Mouse (Mus musculus): ENCODE measurements around the gene Map3k7cl. TPM values are rescaled to one million over a fixed set of nuclear protein-coding genes. Genes with fewer than 3 reads are reported as not detected.

Gene Map3k7cl
- polyA plus RNA-seq, 1 experiment from 2014 or later: 0.13 TPM

DNA sequence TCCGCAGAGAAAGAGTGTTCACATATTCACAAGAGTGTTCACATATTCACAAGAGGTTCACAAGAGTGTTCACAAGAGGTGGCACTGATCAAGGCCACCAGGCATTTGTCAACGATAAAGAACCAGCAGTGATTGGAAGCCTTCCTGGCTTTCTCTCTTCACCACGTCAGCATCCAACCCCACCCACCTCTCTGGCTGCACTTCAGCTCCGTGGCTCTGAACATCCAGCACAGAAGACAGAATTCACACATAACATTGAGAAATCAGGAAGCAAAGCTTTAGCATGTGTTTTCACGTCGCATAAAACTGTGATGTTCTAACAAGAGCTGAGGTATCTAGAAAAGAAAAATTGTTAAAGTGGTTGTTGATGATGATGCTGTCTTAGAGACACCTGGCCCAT is 10.4 kb downstream of the Map3k7cl start:
- Histone ChIP-seq H3K27me3 (replicated peaks; ENCODE audit: control insufficient read depth, insufficient read depth, low read length) (no peaks in the 10 kb centered on the region), H3K9me3 (ENCODE audit: control insufficient read depth, low read length) (no peaks in the 10 kb centered on the region), H3K4me3 (replicated peaks; ENCODE audit: low read length) (no peak overlapping the region), H3K4me1 (replicated peaks; ENCODE audit: control insufficient read depth, insufficient read depth, low read length) (peaks cover 6% of the 10 kb centered on the region; the same call in 1 of the 2 replicates), H3K27ac (ENCODE audit: low read length) (no peak overlapping the region), H3K9ac (replicated peaks; ENCODE audit: low read depth, low read length) (no peak overlapping the region), H3K36me3 (ENCODE audit: control insufficient read depth, insufficient read depth) (no peaks in the 10 kb centered on the region), H3K4me2 (ENCODE audit: low read length) (no peak overlapping the region)
- WGBS: 72% methylated on average over 6 of the region's 6 CpGs
- no peak for ATAC-seq

DNA sequence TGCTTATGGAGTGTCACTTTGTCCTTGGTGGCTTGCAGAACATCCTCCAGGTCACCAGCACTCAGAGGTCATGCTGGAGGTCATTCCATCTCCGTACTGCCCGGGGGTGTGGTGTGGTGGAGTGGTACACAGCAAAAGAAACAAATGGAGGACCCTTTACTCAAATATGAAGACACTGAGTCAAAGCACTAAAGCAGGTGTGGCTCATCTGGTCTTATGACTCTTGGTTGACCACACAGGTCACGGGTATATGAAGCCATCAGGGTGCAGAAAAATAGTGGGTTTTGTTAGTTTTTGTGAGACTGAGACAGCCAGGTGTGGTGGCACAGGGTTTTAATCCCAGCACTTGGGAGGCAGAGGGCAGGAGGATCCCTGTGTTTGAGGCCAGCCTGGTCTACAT is 11.4 kb downstream of the Map3k7cl start:
- Histone ChIP-seq H3K27me3 (replicated peaks; ENCODE audit: control insufficient read depth, insufficient read depth, low read length) (no peaks in the 10 kb centered on the region), H3K9ac (replicated peaks; ENCODE audit: low read depth, low read length) (no peak overlapping the region), H3K27ac (ENCODE audit: low read length) (no peak overlapping the region), H3K4me1 (replicated peaks; ENCODE audit: control insufficient read depth, insufficient read depth, low read length) (peaks cover 6% of the 10 kb centered on the region; the same call in 1 of the 2 replicates), H3K9me3 (ENCODE audit: control insufficient read depth, low read length) (no peaks in the 10 kb centered on the region), H3K4me3 (replicated peaks; ENCODE audit: low read length) (no peak overlapping the region), H3K36me3 (ENCODE audit: control insufficient read depth, insufficient read depth) (no peaks in the 10 kb centered on the region), H3K4me2 (ENCODE audit: low read length) (no peak overlapping the region)
- 90% methylated on average over 3 of the region's 3 CpGs for WGBS
- ATAC-seq: no peak

DNA sequence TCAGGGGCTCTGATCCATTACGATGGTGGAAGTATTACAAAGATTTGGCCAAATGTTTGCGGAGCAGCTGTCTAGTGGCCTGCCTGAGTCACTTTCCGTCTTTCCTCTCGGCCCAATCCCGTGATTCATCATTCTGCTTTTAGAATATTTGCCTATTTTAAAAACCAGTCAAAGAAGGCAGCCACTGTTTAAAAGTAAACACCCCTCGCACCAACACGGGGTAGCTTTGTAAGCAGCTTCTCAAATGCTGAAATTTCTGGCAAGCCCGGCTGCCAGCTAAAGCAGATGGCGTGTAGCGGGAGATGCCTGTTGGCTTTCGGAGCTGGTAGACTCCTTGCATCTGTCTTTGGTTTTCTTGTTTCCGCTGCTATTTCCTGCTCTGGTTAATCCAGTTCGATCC is 14.4 kb downstream of the Map3k7cl start:
- Histone ChIP-seq H3K4me1 (replicated peaks; ENCODE audit: control insufficient read depth, insufficient read depth, low read length) (peaks cover 6% of the 10 kb centered on the region; the same call in 1 of the 2 replicates), H3K27me3 (replicated peaks; ENCODE audit: control insufficient read depth, insufficient read depth, low read length) (no peaks in the 10 kb centered on the region), H3K4me2 (ENCODE audit: low read length) (no peak overlapping the region), H3K27ac (ENCODE audit: low read length) (peak overlapping the region; percentile 73), H3K9me3 (ENCODE audit: control insufficient read depth, low read length) (no peaks in the 10 kb centered on the region), H3K36me3 (ENCODE audit: control insufficient read depth, insufficient read depth) (no peaks in the 10 kb centered on the region), H3K4me3 (replicated peaks; ENCODE audit: low read length) (no peak overlapping the region), H3K9ac (replicated peaks; ENCODE audit: low read depth, low read length) (no peak overlapping the region)
- ATAC-seq: peak; percentile 93
- 43% methylated on average over 13 of the region's 13 CpGs for WGBS

GRCm38 (mm10) chr16:87568241-87568640 is 15.1 kb downstream of the Map3k7cl start:
- Histone ChIP-seq H3K4me2 (ENCODE audit: low read length) (no peak overlapping the region), H3K9ac (replicated peaks; ENCODE audit: low read depth, low read length) (no peak overlapping the region), H3K4me3 (replicated peaks; ENCODE audit: low read length) (no peak overlapping the region), H3K9me3 (ENCODE audit: control insufficient read depth, low read length) (no peaks in the 10 kb centered on the region), H3K4me1 (replicated peaks; ENCODE audit: control insufficient read depth, insufficient read depth, low read length) (peaks cover 6% of the 10 kb centered on the region; the same call in 1 of the 2 replicates), H3K27ac (ENCODE audit: low read length) (peak overlapping the region; percentile 73), H3K27me3 (replicated peaks; ENCODE audit: control insufficient read depth, insufficient read depth, low read length) (no peaks in the 10 kb centered on the region), H3K36me3 (ENCODE audit: control insufficient read depth, insufficient read depth) (no peaks in the 10 kb centered on the region)
- peak; percentile 19 for ATAC-seq
- WGBS: 72% methylated on average over 7 of the region's 7 CpGs

GRCm38 (mm10) chr16:87569576-87570105 is 16.5 kb downstream of the Map3k7cl start:
- no peak overlapping the region for H3K4me2 ChIP-seq (ENCODE audit: low read length)
- no peaks in the 10 kb centered on the region for H3K27me3 ChIP-seq (replicated peaks; ENCODE audit: control insufficient read depth, insufficient read depth, low read length)
- no peaks in the 10 kb centered on the region for H3K36me3 ChIP-seq (ENCODE audit: control insufficient read depth, insufficient read depth)
- H3K27ac ChIP-seq (ENCODE audit: low read length): no peak overlapping the region
- H3K9ac ChIP-seq (replicated peaks; ENCODE audit: low read depth, low read length): no peak overlapping the region
- peaks cover 6% of the 10 kb centered on the region; the same call in 1 of the 2 replicates for H3K4me1 ChIP-seq (replicated peaks; ENCODE audit: control insufficient read depth, insufficient read depth, low read length)
- ATAC-seq: no peak
- WGBS: 69% methylated on average over 7 of the region's 7 CpGs
- no peak overlapping the region for H3K4me3 ChIP-seq (replicated peaks; ENCODE audit: low read length)
- no peaks in the 10 kb centered on the region for H3K9me3 ChIP-seq (ENCODE audit: control insufficient read depth, low read length)

DNA sequence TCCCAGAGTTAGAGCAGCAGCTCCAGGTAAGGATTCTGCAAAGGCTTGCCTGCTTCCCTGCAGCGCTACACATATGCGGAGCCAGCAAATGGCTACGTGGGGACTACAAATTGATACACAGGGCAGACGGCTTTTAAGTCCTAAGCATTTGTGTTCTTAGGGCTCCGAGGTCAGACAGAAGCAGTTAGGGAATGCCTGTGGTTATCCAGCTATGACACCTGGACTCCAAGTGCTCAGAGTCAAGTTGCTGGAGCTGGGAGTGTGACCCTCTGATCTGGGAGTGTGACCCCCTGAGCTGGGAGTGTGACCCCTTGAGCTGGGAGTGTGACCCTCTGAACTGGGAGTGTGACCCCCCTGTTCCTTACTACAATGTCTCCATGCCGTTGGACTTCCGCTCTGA is 17.2 kb downstream of the Map3k7cl start:
- Histone ChIP-seq H3K36me3 (ENCODE audit: control insufficient read depth, insufficient read depth) (no peaks in the 10 kb centered on the region), H3K4me3 (replicated peaks; ENCODE audit: low read length) (no peak overlapping the region), H3K4me2 (ENCODE audit: low read length) (no peak overlapping the region), H3K9ac (replicated peaks; ENCODE audit: low read depth, low read length) (no peak overlapping the region), H3K4me1 (replicated peaks; ENCODE audit: control insufficient read depth, insufficient read depth, low read length) (peaks cover 6% of the 10 kb centered on the region; the same call in 1 of the 2 replicates), H3K27ac (ENCODE audit: low read length) (no peak overlapping the region), H3K9me3 (ENCODE audit: control insufficient read depth, low read length) (no peaks in the 10 kb centered on the region), H3K27me3 (replicated peaks; ENCODE audit: control insufficient read depth, insufficient read depth, low read length) (no peaks in the 10 kb centered on the region)
- no peak for ATAC-seq
- WGBS: 81% methylated on average over 7 of the region's 7 CpGs

DNA sequence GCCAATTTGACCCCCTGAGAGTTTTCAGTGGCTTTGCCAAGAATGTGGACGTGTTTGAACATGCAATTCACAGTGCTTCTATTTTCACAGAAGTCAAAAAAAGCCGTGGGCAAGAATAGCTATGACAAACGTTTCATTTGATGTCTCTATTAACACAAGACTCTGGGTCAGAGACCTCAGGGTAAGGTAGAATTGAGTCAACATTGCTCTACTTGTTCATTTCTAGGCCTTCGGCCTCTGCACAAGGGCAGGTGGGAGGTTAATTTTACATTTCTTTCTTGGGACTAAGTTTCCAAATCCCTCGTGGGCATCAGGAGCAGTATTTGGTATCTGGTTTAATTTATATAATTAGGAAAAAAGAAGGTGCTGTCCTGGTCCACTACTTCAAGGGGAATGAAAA is 20.3 kb downstream of the Map3k7cl start:
- WGBS: 85% methylated on average over 5 of the region's 5 CpGs
- peaks cover under 1% of the 10 kb centered on the region; the same call in 1 of the 2 replicates for H3K4me1 ChIP-seq (replicated peaks; ENCODE audit: control insufficient read depth, insufficient read depth, low read length)
- H3K4me2 ChIP-seq (ENCODE audit: low read length): no peak overlapping the region
- no peak overlapping the region for H3K4me3 ChIP-seq (replicated peaks; ENCODE audit: low read length)
- no peaks in the 10 kb centered on the region for H3K27me3 ChIP-seq (replicated peaks; ENCODE audit: control insufficient read depth, insufficient read depth, low read length)
- no peaks in the 10 kb centered on the region for H3K36me3 ChIP-seq (ENCODE audit: control insufficient read depth, insufficient read depth)
- no peak overlapping the region for H3K9ac ChIP-seq (replicated peaks; ENCODE audit: low read depth, low read length)
- H3K9me3 ChIP-seq (ENCODE audit: control insufficient read depth, low read length): no peaks in the 10 kb centered on the region
- no peak overlapping the region for H3K27ac ChIP-seq (ENCODE audit: low read length)
- ATAC-seq: no peak

DNA sequence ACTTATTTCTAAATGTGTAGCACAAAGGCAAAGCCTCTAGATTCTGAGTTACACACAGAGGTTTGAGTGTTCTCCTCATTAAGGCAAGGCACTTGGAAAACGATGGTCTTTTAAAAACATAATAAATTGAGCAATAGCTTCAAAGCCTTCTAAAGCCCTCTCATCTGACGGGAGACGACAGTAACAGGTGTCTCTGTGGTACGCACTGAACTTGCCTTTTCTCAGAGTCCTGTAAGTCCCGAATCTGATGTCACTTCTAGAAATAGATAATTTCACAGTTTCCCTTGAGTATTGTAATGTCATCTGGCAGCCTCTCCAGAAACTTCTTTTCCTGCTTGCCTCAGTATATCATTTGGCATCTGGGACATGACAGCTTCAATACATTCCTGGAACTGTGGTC is 21.0 kb downstream of the Map3k7cl start:
- 52% methylated on average over 5 of the region's 5 CpGs for WGBS

GRCm38 (mm10) chr16:87575600-87575999 is 22.5 kb downstream of the Map3k7cl start:
- Histone ChIP-seq H3K9ac (replicated peaks; ENCODE audit: low read depth, low read length) (no peak overlapping the region), H3K27ac (ENCODE audit: low read length) (no peak overlapping the region), H3K36me3 (ENCODE audit: control insufficient read depth, insufficient read depth) (no peaks in the 10 kb centered on the region), H3K4me2 (ENCODE audit: low read length) (no peak overlapping the region), H3K4me3 (replicated peaks; ENCODE audit: low read length) (no peak overlapping the region), H3K9me3 (ENCODE audit: control insufficient read depth, low read length) (no peaks in the 10 kb centered on the region), H3K4me1 (replicated peaks; ENCODE audit: control insufficient read depth, insufficient read depth, low read length) (peaks cover 6% of the 10 kb centered on the region; the same call in 1 of the 2 replicates), H3K27me3 (replicated peaks; ENCODE audit: control insufficient read depth, insufficient read depth, low read length) (no peaks in the 10 kb centered on the region)
- no peak for ATAC-seq
- WGBS: 67% methylated on average over 10 of the region's 10 CpGs

More for the DNA sequence above, 21.0 kb downstream of the Map3k7cl start:
- H3K4me2 ChIP-seq (ENCODE audit: low read length): no peak overlapping the region
- H3K4me3 ChIP-seq (replicated peaks; ENCODE audit: low read length): no peak overlapping the region
- no peak overlapping the region for H3K9ac ChIP-seq (replicated peaks; ENCODE audit: low read depth, low read length)
- no peaks in the 10 kb centered on the region for H3K27me3 ChIP-seq (replicated peaks; ENCODE audit: control insufficient read depth, insufficient read depth, low read length)
- H3K4me1 ChIP-seq (replicated peaks; ENCODE audit: control insufficient read depth, insufficient read depth, low read length): no peaks in the 10 kb centered on the region
- ATAC-seq: no peak
- H3K27ac ChIP-seq (ENCODE audit: low read length): no peak overlapping the region
- H3K36me3 ChIP-seq (ENCODE audit: control insufficient read depth, insufficient read depth): no peaks in the 10 kb centered on the region
- H3K9me3 ChIP-seq (ENCODE audit: control insufficient read depth, low read length): no peaks in the 10 kb centered on the region

DNA sequence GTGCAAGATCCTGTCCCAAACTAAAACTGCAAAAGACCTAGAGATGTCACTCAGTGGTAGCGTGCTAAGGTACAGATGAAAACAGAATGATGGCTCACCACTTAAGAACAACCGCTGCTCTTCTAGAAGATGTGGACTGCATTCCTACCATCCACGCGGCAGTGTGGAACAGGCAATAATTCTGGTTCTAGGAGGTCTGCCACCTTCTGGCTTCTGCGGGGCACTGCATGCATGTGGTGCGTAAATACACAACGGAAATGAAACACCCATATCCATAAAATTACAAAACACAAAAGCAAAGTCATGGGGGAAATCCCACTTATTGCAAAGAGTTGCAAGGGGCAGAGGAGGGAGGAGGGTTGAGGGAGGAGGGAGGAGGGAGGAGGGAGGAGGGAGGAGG is 25.8 kb downstream of the Map3k7cl start:
- Histone ChIP-seq H3K9me3 (ENCODE audit: control insufficient read depth, low read length) (no peaks in the 10 kb centered on the region), H3K4me1 (replicated peaks; ENCODE audit: control insufficient read depth, insufficient read depth, low read length) (peaks cover 6% of the 10 kb centered on the region; the same call in 1 of the 2 replicates), H3K9ac (replicated peaks; ENCODE audit: low read depth, low read length) (no peak overlapping the region), H3K4me3 (replicated peaks; ENCODE audit: low read length) (no peak overlapping the region), H3K27ac (ENCODE audit: low read length) (no peak overlapping the region), H3K36me3 (ENCODE audit: control insufficient read depth, insufficient read depth) (no peaks in the 10 kb centered on the region), H3K4me2 (ENCODE audit: low read length) (no peak overlapping the region), H3K27me3 (replicated peaks; ENCODE audit: control insufficient read depth, insufficient read depth, low read length) (no peaks in the 10 kb centered on the region)
- no peak for ATAC-seq
- 90% methylated on average over 7 of the region's 7 CpGs for WGBS

Data from forebrain, embryonic 16.5 days (tissue).